Mouse (Mus musculus) kidney, embryonic 15.5 days (tissue): ENCODE measurements around the gene Zfp663. TPM values are rescaled to one million over a fixed set of nuclear protein-coding genes. Genes with fewer than 3 reads are reported as not detected.

Experiments
- ATAC-seq: fragments of 200-750 bp; cut with Nextera tagmentation; replicated peaks from 2 replicates; pipeline ENCODE4 v1.8.0; 2017; ENCODE audit warnings: moderate TSS enrichment; ENCODE audit not compliant: low FRiP score
- H3K27ac ChIP-seq: fragments of 300-500 bp; sonication (generic); 2 replicates; pipeline ENCODE4 v1.5.1; 2015; ENCODE audit warnings: mild to moderate bottlenecking, inconsistent platforms
- H3K27me3 ChIP-seq: fragments of 300-500 bp; sonication (generic); 2 replicates; pipeline ENCODE4 v1.6.1; 2015; ENCODE audit warnings: inconsistent platforms
- H3K36me3 ChIP-seq: fragments of 300-500 bp; sonication (generic); 2 replicates; pipeline ENCODE4 v1.6.1; 2015; ENCODE audit warnings: inconsistent platforms
- H3K4me1 ChIP-seq: fragments of 300-500 bp; sonication (generic); 2 replicates; pipeline ENCODE4 v1.6.1; 2015; ENCODE audit warnings: inconsistent platforms
- H3K4me2 ChIP-seq: fragments of 300-500 bp; sonication (generic); 2 replicates; pipeline ENCODE4 v1.6.1; 2015; ENCODE audit warnings: moderate library complexity, mild to moderate bottlenecking, inconsistent platforms
- H3K4me3 ChIP-seq: fragments of 300-500 bp; sonication (generic); replicated peaks from 2 replicates; pipeline ENCODE4 v1.5.1; 2015; ENCODE audit warnings: mild to moderate bottlenecking, inconsistent platforms
- H3K9ac ChIP-seq: fragments of 300-500 bp; sonication (generic); 2 replicates; pipeline ENCODE4 v1.6.1; 2015; ENCODE audit warnings: mild to moderate bottlenecking, inconsistent platforms
- H3K9me3 ChIP-seq: fragments of 300-500 bp; sonication (generic); replicated peaks from 2 replicates; pipeline ENCODE4 v1.6.1; 2016; ENCODE audit warnings: inconsistent platforms
- WGBS: fragments of 180-500 bp; shearing (Covaris S2); methylation state at CpG from one replicate; pipeline ENCODE4 v1.1.7; 2015; ENCODE audit warnings: mixed read lengths; 5-methylcytosine and 5-hydroxymethylcytosine counted together
- polyA plus RNA-seq: library from polyadenylated mRNA; unstranded; fragments of >200 nt; fragmentation: Nextera tagmentation; extraction: Ambion mirVana; gene quantifications from 2 replicates; pipeline ENCODE4 v1.2.1, GENCODE M21; 2015

Gene Zfp663
- polyA plus RNA-seq, 1 experiment from 2014 or later = 1.1 TPM

- Histone ChIP-seq H3K4me2 (no peak overlapping the region), H3K9me3 (no peaks in the 10 kb centered on the region), H3K4me1 (peaks cover 15% of the 10 kb centered on the region), H3K4me3 (no peak overlapping the region), H3K9ac (no peak overlapping the region), H3K27ac (no peak overlapping the region), H3K27me3 (no peaks in the 10 kb centered on the region), H3K36me3 (no peaks in the 10 kb centered on the region)
- WGBS = 45% methylated on average over 20 of the region's 20 CpGs
- ATAC-seq = no peak
These were observed 28.4 kb upstream of the Zfp663 start for GRCm38 (mm10) chr2:165396831-165397501.

- Histone ChIP-seq H3K4me2 (no peak overlapping the region), H3K27me3 (no peaks in the 10 kb centered on the region), H3K4me1 (peaks cover 10% of the 10 kb centered on the region), H3K4me3 (no peak overlapping the region), H3K9ac (no peak overlapping the region), H3K27ac (no peak overlapping the region), H3K9me3 (no peaks in the 10 kb centered on the region), H3K36me3 (no peaks in the 10 kb centered on the region)
- 84% methylated on average over 4 of the region's 4 CpGs for whole genome bisulfite sequencing
- no peak for ATAC-seq
These were observed 23.6 kb upstream of the Zfp663 start for GRCm38 (mm10) chr2:165392156-165392555.

- Histone ChIP-seq H3K4me2 (no peak overlapping the region), H3K4me1 (peaks cover 9% of the 10 kb centered on the region), H3K36me3 (peaks cover 4% of the 10 kb centered on the region), H3K9ac (no peak overlapping the region), H3K4me3 (no peak overlapping the region), H3K9me3 (no peaks in the 10 kb centered on the region), H3K27ac (no peak overlapping the region), H3K27me3 (no peaks in the 10 kb centered on the region)
- no peak for ATAC-seq
- WGBS = 13% methylated on average over 8 of the region's 8 CpGs
These were observed 23.0 kb upstream of the Zfp663 start for GRCm38 (mm10) chr2:165391561-165391960.

- Histone ChIP-seq H3K27ac (no peak overlapping the region), H3K9ac (no peak overlapping the region), H3K4me2 (no peak overlapping the region), H3K36me3 (peaks cover 24% of the 10 kb centered on the region), H3K4me3 (no peak overlapping the region), H3K27me3 (no peaks in the 10 kb centered on the region), H3K9me3 (no peaks in the 10 kb centered on the region), H3K4me1 (peaks cover 10% of the 10 kb centered on the region)
- WGBS = 71% methylated on average over 6 of the region's 6 CpGs
- no peak for ATAC-seq
These were observed 20.9 kb upstream of the Zfp663 start for GRCm38 (mm10) chr2:165389299-165389952.

- Histone ChIP-seq H3K9ac (peak within 1 kb of the TSS; percentile 78), H3K27me3 (no peaks in the 10 kb centered on the region), H3K4me2 (peak within 1 kb of the TSS; percentile 64), H3K36me3 (peaks cover 39% of the 10 kb centered on the region), H3K4me1 (peaks cover 10% of the 10 kb centered on the region), H3K9me3 (no peaks in the 10 kb centered on the region), H3K27ac (peak within 1 kb of the TSS; percentile 85), H3K4me3 (peak within 1 kb of the TSS; percentile 62)
- under 1% methylated on average over 40 of the region's 40 CpGs for WGBS
- ATAC-seq = peak; percentile 96
These were observed 19.4 kb upstream of the Zfp663 start, which contains the start of gene Zfp334 for GRCm38 (mm10) chr2:165387844-165388495. Zfp334 (minus strand) TSS chr2:165388259.

- H3K9me3 ChIP-seq = no peaks in the 10 kb centered on the region
- 7% methylated on average over 4 of the region's 4 CpGs for WGBS
- no peak for ATAC-seq
- peak overlapping the region; percentile 62 for H3K4me3 ChIP-seq
- H3K27me3 ChIP-seq = no peaks in the 10 kb centered on the region
- H3K36me3 ChIP-seq = peaks cover 45% of the 10 kb centered on the region
- H3K4me1 ChIP-seq = peaks cover 10% of the 10 kb centered on the region
- peak overlapping the region; percentile 64 for H3K4me2 ChIP-seq
- H3K9ac ChIP-seq = peak overlapping the region; percentile 78
- H3K27ac ChIP-seq = peak overlapping the region; percentile 85
These were observed 18.8 kb upstream of the Zfp663 start for GRCm38 (mm10) chr2:165387370-165387769.

- Histone ChIP-seq H3K4me1 (no peaks in the 10 kb centered on the region), H3K9ac (no peak overlapping the region), H3K27me3 (no peaks in the 10 kb centered on the region), H3K4me3 (no peak overlapping the region), H3K36me3 (peaks cover 93% of the 10 kb centered on the region), H3K27ac (no peak overlapping the region), H3K4me2 (no peak overlapping the region), H3K9me3 (peaks cover 6% of the 10 kb centered on the region)
- ATAC-seq = no peak
- WGBS = 97% methylated on average over 25 of the region's 25 CpGs
These were observed 11.5 kb upstream of the Zfp663 start for GRCm38 (mm10) chr2:165380050-165380449.

GRCm38 (mm10) chr2:165376001-165376400 lies 7.5 kb upstream of the Zfp663 start:
- peaks cover 63% of the 10 kb centered on the region for H3K36me3 ChIP-seq
- no peak overlapping the region for H3K4me3 ChIP-seq
- no peaks in the 10 kb centered on the region for H3K27me3 ChIP-seq
- no peak overlapping the region for H3K4me2 ChIP-seq
- peaks cover 6% of the 10 kb centered on the region for H3K9me3 ChIP-seq
- H3K4me1 ChIP-seq = no peaks in the 10 kb centered on the region
- H3K27ac ChIP-seq = no peak overlapping the region
- no peak overlapping the region for H3K9ac ChIP-seq
- ATAC-seq = no peak
- 85% methylated on average over 4 of the region's 4 CpGs for WGBS

- no peak overlapping the region for H3K9ac ChIP-seq
- peaks cover 4% of the 10 kb centered on the region; the same call in 1 of the 2 replicates for H3K9me3 ChIP-seq
- H3K27ac ChIP-seq = no peak overlapping the region
- H3K36me3 ChIP-seq = peaks cover 58% of the 10 kb centered on the region
- ATAC-seq = no peak
- no peak overlapping the region for H3K4me2 ChIP-seq
- 86% methylated on average over 5 of the region's 5 CpGs for WGBS
- H3K27me3 ChIP-seq = no peaks in the 10 kb centered on the region
- no peaks in the 10 kb centered on the region for H3K4me1 ChIP-seq
- H3K4me3 ChIP-seq = no peak overlapping the region
These were observed 6.9 kb upstream of the Zfp663 start for GRCm38 (mm10) chr2:165375478-165375877.

GRCm38 (mm10) chr2:165371066-165371465 lies 2.5 kb upstream of the Zfp663 start:
- Histone ChIP-seq H3K9ac (no peak overlapping the region), H3K27ac (no peak overlapping the region), H3K9me3 (no peaks in the 10 kb centered on the region), H3K36me3 (peaks cover 19% of the 10 kb centered on the region), H3K4me2 (no peak overlapping the region), H3K4me3 (no peak overlapping the region), H3K27me3 (peaks cover 16% of the 10 kb centered on the region), H3K4me1 (peaks cover 22% of the 10 kb centered on the region)
- no peak for ATAC-seq
- 25% methylated on average over 3 of the region's 3 CpGs for WGBS

- WGBS = 79% methylated on average over 3 of the region's 3 CpGs
- H3K4me2 ChIP-seq = no peak overlapping the region
- peaks cover 13% of the 10 kb centered on the region for H3K36me3 ChIP-seq
- no peak overlapping the region for H3K4me3 ChIP-seq
- H3K27me3 ChIP-seq = peaks cover 20% of the 10 kb centered on the region
- no peak overlapping the region for H3K9ac ChIP-seq
- no peak for ATAC-seq
- H3K4me1 ChIP-seq = peaks cover 22% of the 10 kb centered on the region
- H3K27ac ChIP-seq = no peak overlapping the region
- H3K9me3 ChIP-seq = no peaks in the 10 kb centered on the region
These were observed 1.8 kb upstream of the Zfp663 start for GRCm38 (mm10) chr2:165370348-165370747.

- Histone ChIP-seq H3K27ac (peak overlapping the region; percentile 71; the same call in 1 of the 2 replicates), H3K36me3 (no peaks in the 10 kb centered on the region), H3K4me3 (peak overlapping the region; percentile 38), H3K9me3 (no peaks in the 10 kb centered on the region), H3K4me2 (peak overlapping the region; percentile 67), H3K9ac (no peak overlapping the region), H3K4me1 (peaks cover 33% of the 10 kb centered on the region), H3K27me3 (peaks cover 36% of the 10 kb centered on the region)
- no peak for ATAC-seq
- 1% methylated on average over 13 of the region's 13 CpGs for whole genome bisulfite sequencing
These were observed 575 bp downstream of the Zfp663 start for GRCm38 (mm10) chr2:165367868-165368439.
